Mouse (Mus musculus): ENCODE measurements around the gene Myom1.
A peak's percentile ranks its signal among the peaks of the same experiment; 100 is the strongest.

Gene Myom1

DNA sequence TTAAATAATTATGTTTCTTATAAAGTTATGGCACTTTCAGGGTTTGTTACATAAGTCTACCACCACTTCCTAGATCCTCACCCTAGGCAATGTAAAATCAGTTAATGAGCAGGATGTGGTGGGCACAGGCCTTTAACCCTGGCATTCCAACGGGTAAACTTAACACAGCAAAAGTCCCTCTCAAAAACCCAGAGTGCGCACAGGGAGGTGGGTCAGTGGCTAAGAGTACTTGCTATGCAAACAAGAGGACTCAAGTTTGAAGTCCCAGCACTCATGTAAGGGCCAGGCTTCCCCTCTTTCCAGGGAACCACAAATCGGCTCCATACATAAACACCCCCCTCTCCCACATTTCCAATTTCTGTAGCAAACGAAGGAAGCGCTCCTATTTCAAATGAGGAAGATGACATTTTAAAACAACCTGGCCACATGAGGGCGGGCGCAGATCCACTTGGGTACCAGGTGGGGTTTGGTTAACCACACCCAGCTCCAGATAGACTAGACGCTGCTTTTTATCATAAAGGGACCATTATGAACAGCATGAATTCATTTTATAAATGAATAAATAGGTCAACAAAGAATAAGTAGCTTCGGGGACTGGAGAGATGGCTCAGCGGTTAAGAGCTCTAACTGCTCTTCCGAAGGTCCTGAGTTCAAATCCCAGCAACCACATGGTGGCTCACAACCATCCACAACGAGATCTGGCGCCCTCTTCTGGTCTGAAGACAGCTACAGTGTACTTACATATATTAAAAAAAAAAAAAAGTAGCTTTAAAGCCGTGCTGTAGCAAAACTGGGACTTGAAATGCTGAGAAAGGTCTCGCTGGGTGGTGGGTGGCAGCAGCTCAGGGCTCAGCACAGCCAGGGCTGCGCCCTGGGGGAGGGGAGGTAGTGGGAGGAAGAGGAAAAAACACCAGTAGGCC is 10.5 kb upstream of the Myom1 start:
- no peak for DNase-seq (ENCODE audit: low spot score)

DNA sequence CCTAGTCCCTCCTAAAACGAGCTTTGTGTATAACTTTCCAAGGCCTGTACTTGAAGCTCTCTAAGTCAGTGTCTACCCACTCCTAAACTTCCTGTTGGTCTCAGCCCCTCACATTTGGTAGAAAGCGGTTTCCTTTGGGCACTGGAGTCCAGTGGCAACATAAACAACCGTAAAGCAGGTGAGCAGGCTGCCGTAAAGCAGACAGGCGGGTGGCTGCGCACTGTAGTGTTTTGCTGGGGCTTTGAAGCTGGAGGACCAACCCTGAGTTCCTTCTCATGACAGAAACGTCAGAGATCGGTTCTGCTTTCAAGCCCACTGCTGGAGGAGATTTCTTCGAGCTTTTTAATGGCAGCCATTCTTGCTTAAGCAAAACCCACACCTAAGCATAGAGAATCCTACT is 9.8 kb upstream of the Myom1 start:
- DNase-seq (ENCODE audit: low spot score): no peak

DNA sequence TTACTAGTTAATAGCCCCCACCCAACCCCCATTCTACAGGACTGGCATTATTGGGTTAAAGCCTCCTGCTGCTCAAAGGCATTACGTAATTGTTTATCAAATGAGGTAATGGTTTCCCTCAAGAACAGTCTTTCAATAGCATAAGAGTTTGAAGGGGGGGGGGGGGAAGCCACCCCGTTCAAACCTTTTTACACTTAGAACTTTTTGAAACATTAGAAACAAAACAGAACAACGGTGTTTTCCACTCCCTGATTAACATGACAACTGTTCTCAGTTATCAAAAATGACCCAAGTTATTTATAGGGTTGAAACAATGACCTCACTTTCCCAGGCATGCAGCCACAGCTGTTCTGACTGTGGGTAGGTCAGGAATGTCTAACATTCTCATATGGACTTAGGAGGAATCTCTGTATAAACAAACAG is 9.0 kb upstream of the Myom1 start:
- no peak for DNase-seq (ENCODE audit: low spot score)

DNA sequence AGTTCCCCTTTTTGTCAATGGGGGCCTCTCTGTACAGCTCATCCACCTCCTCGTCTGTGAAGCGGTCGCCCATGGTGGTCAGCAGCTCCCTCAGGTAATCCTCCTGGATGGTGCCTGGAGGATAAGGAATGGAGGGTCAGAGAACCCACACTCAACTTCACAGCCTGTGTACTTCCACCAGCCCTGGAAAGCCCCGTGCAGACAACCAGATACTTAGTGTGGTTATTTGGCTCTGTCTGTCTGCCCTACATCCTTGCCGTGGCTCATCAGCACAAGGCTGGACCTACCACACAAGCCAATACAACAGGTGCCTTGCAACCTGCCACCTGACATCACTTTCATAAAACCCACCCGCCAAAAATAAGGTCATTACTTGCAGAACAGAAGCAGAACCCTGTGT is 7.8 kb upstream of the Myom1 start:
- DNase-seq (ENCODE audit: low spot score): no peak

DNA sequence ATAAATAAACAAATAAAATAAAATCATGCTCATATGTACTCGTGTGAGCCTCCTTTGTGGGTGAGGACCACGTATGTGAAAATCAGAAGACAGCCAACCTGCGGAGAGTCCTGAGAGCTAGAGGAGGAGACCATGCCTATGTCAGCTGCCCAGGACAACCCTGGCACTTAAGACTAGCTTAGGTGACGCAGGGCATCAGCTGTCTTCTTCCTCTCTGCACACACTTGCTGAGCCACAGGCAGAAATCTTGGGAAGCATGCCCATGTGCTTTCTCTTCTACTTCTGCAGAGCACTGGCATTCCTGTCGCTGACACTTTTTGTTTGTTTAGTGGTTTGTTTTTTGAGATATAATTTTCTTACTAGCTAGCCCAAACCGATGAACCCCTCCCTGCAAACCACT is 6.9 kb upstream of the Myom1 start:
- no peak for DNase-seq (ENCODE audit: low spot score)

DNA sequence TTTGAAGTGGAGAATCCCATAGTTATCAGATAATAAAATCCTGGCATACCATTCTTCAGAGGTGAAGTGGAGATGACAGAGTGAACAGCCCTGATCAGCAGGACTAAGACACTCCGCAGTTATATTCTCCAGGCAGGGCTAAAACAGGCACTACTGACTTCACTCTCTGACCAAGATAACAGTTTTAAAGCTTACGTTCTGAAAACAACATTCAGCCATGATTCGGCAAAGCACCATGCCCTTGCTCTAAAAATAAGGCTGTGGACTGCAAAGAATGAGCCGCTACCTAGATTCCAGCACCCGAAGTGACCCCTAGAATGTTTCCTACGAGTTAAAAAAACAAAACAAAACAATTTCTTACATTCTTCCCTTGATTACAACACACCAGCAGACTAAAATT is 4.6 kb upstream of the Myom1 start:
- no peak for DNase-seq (ENCODE audit: low spot score)

DNA sequence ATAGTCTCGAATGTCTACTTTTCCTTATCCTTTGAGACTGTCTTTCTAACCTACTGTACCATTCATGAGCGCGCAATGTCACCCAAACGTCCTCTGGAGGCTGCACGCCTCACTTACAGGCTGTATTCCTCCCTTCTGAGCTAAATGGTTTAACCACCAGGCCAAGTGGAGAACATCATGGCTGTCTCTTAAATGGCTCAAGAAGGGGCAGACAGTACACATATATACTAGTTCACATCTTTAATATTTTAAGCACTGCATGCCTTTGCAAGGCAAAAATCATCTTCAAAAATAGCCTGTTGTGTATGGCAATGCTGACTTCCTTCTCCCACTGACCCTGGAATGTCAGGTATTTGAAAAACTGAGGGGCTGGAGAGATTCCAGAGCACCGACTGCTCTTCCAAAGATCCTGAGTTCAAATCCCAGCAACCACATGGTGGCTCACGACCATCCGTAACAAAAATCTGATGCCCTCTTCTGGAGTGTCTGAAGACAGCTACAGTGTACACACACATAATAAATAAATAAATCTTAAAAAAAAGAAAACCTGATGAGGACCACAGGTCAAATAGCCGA is 3.9 kb upstream of the Myom1 start:
- no peak for DNase-seq (ENCODE audit: low spot score)

DNA sequence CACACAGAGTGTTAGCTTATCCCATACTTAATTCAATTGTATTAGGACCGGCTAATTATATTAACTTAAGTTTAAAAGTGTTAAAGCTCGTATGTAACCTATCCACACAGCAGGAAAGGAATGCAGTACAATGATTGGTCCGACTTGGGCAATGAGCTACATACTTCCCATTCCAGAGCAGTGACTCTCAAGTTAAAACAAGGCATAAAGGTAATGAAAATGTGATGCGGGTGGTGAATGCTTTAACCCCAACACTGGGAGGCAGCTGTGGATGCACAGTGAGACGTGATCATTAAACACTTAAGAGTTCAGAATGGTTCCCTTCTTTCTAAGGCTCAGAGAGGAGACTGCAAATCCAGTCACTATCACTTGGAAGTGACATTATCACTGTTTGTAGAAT is 3.2 kb upstream of the Myom1 start:
- no peak for DNase-seq (ENCODE audit: low spot score)

DNA sequence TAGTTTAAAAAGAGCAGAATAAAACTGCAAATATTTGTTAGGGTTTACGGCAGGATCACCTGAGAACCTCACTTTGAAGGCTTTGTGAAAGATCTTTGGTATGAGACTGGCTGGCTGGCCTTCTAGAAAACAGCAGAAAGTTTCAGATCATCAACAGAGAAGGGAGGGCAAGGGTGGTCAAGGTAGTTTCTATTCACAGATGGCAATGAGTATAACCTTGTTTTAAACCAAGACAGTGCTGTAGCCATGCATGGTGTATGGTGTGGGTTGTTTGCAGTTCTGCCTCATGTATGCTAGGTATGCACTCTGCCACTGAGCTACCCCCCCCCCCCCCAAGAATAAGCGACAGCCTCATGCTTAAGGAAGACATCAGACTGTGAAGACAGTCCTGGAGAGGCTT is 2.2 kb upstream of the Myom1 start:
- no peak for DNase-seq (ENCODE audit: low spot score)

DNA sequence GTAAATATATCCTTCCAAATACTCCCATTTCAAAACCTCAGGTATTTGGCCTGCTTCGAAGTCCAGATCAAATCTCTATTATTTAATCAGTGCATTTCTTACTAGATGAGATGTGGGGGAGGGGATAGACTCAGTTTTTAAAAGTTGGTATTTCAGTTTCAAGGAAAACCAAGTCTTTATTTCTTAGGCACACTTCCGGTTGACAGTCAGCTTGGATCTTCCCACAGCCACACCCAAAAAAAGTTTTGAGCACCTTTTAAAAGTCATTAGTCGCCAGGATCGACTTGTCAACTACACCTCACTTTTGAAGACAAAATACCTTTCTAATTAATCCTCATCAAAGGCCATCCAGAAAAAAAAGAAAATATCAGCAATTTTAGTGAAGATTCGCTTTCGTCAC is 1.4 kb upstream of the Myom1 start:
- DNase-seq (ENCODE audit: low spot score): no peak

DNA sequence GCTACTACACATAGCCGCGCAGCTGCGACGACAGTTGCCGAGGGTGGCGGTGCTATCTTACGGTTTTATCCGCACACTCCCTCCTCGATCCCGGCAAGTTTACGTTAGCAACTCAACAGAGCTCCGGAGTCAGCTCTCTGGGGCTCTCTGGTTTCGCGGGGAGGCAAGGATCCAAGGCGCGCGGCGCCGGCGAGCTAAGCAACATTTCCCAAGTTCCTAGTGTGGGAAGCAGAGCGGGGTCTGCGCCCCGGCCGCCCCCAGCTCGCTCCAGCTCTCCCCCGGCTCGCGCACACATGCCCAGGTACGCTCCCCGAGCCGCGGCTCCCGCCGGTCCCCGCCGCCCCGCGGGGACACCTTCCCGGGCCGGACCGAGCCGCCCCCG is 743 bp upstream of the Myom1 start:
- DNase-seq (ENCODE audit: low spot score): peak; percentile 26

DNA sequence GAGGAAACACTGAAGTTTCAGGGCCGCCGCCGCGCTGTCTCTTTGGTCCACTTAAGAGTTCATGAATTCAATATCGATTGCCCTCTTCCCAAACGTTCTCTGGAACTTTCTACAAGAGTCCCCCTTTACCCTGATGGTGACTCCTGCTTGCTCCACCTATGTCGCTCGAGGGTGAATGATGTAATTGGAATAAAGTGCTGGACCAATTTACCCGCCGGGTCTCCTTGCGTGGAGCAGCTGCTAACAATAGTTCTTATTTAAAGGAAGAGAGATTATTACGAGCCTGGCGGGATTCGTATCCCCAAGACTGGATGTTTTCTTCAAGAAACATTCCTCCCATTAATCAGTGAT is 286 bp downstream of the Myom1 start, which contains the start of gene Myl12a:
TSS of gene Myl12a (minus strand) at position 135 of the 351 bp plus-strand sequence.
- DNase-seq (ENCODE audit: low spot score): no peak

DNA sequence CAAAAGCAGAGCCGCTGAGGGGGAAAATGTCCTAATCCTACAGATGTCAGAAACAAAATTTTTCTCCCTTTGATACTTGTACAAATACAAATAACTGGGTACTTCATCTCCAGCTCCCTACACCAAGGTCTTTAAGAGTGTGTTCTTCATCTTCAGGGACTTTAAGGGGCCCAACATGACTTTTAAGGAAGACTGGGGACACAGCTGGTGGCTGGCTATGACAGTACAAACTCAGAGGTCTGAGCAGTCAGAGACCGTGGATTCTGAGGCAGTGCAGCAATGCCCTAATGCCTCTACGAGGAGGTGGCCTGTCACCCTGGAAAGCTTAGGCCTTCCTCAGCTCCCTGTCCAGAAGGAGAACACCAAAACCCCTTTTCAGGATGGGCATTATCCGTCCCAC is 679 bp downstream of the Myom1 start:
- no peak for DNase-seq (ENCODE audit: low spot score)

DNA sequence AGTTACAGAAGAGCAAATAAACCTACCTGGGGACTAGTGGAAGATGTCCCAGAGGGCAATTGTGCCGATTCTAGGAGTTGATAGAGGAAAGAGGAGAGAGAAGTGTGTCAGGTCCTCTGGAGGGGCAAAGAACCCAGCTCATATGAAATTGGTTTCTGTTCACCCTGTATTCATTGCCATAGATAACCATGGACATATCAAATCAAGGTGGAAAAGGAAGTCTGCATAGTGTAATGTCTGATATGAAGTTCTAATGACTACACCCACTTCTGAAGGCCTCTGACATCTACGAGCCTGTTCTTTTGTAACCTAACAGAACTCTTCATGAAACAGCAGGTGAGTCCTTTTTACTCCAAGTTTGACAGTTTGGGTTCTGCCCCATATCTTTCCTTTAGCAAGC is 1.3 kb downstream of the Myom1 start:
- DNase-seq (ENCODE audit: low spot score): no peak

DNA sequence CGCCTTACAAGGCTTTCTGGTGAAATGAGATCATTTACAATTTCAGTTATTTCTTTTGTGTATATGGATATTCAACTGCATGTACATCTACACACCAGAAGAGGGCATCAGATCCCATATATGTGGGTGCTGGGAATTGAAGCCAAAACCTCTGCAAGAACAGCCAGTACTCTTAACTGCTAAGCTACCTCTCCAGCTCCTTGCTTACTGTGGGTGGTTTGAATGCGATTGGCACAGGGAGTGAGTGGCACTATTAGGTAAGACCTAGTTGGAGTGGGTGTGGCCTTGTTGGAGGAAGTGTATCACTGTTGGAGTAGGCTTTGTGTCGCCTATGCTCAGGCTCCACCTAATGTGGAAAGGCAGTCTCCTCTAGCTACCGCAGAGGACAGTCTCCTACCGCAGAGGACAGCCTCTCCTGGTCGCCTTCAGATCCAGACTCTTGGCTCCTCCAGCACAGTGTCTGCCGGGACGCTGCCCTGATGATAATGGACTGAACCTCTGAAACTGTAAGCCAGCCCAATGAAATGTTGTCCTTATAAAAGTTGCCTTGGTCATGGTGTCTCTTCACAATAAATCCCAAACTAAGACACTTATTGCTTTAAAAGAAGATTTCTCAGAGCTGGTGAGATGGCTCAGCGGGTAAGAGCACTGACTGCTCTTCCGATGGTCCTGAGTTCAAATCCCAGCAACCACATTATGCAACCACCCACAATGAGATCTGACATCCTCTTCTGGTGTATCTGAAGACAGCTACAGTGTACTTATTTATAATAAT is 1.9 kb downstream of the Myom1 start:
- DNase-seq (ENCODE audit: low spot score): no peak

DNA sequence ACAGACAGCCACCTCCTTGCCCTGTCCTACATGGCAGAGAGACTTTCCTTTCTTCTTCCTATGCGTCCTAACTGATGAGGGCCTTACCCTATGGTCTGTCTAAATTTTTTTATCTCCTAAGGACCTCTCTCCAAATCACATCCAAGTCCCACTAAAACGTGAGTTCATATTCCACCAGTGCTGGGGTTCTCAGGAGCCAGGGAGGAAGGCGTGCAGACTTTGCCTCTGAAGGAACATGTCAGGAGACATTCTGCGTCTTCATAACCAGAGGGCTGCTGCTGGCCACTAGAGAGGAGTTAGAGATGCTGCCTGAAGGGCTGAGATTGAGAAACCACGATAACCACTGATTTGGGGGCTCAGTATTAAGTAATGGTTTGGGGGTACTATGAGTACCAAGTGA is 4.5 kb downstream of the Myom1 start:
- DNase-seq (ENCODE audit: low spot score): no peak

DNA sequence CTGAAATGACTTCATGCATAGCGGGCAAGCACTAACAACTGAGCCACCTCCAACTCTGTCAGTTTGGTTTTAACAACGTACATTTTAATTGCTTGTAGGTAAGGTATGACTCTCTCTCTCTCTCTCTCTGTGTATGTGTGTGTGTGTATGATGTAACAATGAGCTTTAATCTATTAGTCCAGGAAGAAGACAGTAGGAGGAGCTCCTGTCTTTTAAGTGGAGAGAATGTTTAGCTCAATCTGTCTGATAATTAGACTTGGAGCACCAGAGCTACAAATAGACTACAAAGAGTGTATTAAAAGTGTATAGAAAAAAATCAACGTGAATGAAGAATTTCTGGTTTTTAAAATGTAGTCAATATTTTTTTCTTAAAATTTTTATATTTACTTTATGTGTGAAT is 6.2 kb downstream of the Myom1 start:
- DNase-seq (ENCODE audit: low spot score): no peak

DNA sequence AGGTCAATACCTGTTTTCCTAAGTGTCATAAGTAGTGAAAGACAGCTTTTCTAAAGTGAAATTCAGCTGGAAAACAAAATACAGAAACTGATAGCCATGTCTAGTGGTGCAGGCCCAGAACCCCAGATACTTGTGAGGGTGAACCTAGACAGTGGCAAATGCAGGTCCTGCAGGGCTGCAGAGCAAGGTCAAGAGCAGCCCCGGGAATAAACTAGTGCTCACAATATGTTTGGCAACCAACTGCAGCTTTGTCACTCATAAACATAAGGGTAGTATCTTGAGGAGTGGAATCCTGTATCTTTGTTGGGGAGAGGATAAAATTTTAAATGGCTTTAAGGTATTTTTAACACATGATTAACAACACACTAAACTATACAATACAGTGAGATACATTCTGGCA is 7.3 kb downstream of the Myom1 start:
- no peak for DNase-seq (ENCODE audit: low spot score)

DNA sequence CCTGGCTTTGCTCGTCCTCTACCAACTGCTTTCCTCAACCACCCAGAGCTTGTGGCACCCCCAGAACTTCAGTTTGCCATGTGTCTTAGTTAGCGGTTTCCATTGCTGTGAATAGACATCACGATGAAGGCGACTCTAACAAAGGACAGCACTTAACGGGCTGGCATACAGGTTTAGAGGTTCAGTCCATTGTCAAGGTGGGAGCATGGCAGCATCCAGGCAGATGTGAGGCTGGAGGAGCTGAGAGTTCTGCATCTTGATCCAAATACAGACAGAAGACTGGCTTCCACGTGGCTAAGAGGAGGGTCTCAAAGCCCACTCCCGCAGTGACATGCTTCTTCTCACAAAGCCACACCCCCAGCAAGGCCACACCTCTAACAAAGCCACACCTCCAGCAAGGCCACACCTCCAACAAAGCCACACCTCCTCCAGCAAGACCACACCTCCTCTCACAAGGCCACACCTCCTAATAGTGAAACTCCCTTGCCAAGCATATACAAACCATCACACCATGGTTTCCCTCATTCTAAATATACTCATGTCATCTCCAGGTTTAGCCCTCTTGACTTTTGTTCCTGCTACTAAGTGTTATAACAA is 8.3 kb downstream of the Myom1 start:
- DNase-seq (ENCODE audit: low spot score): no peak

DNA sequence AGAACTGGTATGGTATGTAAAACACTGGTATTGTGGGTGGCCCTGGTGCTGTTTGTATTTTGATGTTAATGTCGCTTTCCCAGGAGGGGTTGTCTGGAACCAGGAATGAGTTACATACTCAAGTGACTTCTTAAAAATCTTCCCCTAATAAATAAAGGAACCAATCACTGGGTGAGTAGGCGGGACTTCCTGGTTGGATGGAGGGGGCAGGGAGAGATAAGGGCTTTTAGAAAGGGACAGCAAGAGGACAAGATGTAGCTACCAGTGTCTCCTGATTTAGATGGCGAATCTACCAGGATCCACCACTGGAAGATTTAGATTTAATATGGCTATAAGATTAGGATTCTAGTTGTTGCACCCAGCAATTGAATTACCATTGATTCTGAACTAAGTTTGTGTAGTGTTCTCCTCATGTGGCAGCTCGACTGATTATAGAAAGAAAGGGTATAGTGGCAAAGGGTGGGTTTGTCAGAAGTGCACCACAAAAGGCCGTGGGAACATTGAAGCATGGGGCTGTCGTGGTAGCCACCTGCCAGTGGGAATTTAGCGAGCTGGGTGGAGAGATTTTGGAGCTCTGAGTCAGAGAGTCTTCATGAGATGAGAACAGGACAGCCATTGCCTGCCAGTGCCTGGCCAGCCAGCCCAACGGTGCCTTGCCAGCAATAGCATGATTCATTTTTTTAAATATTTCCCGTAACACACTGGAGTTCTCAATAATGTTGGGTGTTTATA is 9.7 kb downstream of the Myom1 start:
- no peak for DNase-seq (ENCODE audit: low spot score)

DNA sequence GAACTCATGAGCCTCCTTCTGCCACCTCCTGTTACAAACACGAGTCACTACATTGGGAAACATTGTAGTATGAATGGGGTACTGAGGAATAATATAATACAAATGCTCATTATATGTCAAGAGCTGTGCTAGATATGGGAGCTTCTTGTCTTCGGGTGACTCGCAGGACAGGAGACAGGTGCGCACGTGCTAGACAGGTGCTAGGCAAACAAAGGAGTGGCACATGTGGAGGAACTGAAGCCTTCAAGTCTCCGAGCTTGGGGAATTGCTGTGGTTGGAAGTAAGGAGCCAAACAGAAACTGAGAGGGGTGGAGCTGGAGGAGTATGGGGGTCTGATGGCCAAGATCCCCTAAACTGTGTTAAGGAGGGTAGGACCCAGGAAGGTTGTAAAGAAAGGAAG is 10.7 kb downstream of the Myom1 start:
- DNase-seq (ENCODE audit: low spot score): no peak

DNA sequence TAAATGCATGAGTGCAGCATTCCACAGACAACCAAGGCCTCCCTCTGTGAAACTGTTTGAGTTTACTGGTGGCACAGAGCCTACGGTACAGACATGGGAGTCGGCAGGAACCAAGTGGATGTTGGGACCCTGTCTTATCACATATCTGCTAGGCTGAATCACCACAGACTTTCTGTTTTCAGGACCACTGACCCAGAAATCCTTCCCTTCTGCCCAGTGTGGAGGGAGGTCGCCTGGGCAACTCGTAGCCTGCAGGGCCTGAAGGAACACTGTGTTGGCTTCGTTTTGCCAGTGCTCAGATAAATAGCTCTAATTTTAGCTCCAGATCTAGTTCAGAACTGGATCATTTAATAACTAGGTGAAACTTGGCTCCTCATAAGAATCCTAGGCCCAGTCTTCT is 12.5 kb downstream of the Myom1 start:
- no peak for DNase-seq (ENCODE audit: low spot score)
